Mouse (Mus musculus): ENCODE measurements around the gene Sncg. TPM values are rescaled to one million over a fixed set of nuclear protein-coding genes. Genes with fewer than 3 reads are reported as not detected.
"Not testable (repeated sequence)": the region's sequence is repeated elsewhere in the genome, so short reads cannot be mapped to it uniquely, and the experiment has no call there.

The Sncg gene
- polyA plus RNA-seq (2017; shearing (Covaris generic)): not detected

DNA sequence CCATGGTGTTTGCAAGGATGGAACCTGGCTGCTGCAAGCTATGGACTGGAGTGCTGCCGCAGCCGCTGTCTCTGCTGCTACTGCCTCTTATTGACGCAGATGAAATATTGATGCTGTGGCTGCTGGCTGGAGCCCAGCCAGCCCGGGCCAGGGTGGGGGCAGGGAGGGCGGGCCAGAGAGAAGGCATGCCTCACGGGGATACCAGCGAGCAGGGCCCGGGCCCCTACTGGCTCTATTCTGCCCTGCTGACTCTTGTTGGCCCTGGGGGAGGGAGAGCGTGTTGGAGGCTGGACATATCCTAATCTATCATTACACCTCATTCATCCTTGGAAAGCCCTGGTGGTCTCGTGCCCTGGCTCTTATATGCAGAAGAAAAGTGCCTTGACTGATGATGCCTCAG is at the start of gene Sncg:
Gene Sncg (minus strand): TSS at position 213 of the 400 bp plus-strand sequence.
- no peak for ATAC-seq

DNA sequence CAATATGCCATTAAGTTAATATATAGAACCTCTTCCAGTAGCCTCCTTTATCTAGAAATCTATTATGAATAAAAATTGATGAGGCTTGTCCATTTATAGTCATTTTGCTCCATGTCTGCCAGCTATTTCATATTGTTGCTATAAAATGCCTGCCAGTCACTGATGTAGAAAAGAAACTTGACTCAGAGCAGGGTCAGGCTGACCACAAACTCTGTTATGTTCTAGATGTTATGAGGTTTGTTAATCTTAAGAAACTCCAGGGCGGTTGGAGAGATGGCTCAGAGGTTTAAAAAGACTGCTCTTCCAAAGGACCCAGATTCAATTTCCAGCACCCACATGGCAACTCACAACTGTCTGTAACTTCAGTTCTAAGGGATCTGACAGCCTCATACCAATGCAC is 46.5 kb upstream of the Sncg start:
- ATAC-seq: no peak

GRCm38 (mm10) chr14:34417501-34417900 is 42.9 kb upstream of the Sncg start:
- no peak for ATAC-seq

DNA sequence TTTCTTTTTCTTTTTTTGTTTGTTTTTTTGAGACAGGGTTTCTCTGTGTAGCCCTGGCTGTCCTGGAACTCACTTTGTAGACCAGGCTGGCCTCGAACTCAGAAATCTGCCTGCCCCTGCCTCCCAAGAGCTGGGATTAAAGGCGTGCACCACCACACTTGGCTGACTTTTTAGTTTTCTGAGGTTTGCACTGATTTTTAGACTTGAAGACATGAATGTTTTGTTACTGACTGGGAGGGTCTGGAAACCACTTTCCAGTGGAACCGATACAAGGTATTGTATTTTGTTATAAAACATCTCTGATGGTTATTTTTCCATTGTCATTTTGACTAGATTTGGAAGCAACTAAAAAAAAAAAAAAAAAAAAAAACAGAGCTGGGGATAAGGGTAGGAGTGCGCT is 42.4 kb upstream of the Sncg start:
- ATAC-seq: not testable (repeated sequence)

DNA sequence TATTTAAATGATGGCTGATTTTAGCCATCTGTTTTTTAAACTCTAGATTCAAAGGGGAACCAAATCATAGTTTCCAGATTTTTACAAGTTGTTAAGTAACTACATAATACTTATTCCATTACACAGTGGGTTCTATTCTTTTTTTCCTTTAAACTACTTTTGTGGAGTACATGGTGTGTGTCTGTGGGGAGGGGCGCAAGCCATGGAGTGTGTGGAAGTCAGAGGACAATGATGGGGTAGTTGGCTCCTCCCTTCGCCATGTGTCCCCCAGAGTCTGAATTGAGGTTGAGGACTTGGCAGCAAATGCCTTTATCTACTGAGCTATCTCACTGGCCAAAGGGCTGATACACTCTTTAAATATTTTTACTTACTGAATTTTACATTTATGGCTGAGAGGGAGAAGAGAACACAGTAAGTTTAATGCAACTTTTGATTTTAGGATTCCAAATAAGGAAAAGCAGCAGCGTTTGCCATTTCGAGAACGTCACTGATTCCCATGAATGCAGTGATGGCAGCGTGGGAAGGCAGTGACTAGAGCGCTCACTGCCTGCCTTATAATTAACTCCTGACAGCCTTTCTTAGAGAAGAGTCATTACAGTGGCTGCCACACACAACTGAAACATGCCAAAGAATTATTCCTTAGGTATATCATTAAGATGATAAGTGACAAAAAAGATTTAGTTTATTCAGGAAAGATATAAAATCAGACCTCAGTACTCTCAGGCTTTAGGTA is 37.7 kb upstream of the Sncg start:
- ATAC-seq: no peak

DNA sequence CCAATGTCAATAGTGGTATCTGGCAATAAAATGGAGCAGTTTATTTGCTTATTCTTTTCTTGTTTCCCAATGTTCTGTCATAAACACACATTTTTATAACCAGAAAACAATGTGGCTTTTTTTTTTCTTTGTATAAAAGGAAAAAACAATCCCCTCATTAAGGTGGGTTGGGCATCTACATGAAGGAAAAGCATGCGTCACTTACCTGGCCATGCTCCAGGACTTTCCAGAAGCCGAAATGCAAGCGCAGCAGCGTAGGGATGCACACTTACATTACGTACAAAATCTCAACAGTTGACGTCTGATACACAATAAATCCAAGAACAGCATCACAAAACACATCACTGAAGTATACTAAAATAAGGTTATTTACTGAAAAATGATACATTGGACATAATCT is 36.1 kb upstream of the Sncg start:
- no peak for ATAC-seq

GRCm38 (mm10) chr14:34403424-34403823 is 28.8 kb upstream of the Sncg start:
- no peak for ATAC-seq

- ATAC-seq: no peak
Observed at GRCm38 (mm10) chr14:34402871-34403270, 28.3 kb upstream of the Sncg start.

DNA sequence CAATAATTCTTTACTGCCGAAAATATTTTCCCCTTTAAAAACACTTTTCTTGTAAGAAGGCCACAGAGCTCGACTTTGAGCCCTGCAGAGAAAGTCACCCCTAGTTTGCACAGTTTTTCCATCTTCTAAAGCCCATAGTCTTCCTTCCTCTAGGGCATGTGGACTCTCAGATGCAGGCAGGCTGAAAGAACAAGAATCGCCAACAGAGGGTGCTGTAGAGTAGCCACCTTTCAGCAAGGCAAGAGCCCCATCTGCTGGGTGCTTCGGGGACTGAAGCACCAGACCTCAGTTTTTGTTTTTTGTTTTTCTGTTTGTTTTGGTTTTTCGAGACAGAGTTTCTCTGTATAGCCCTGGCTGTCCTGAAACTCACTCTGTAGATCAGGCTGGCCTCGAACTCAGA is 26.5 kb upstream of the Sncg start:
- peak; percentile 82 for ATAC-seq

DNA sequence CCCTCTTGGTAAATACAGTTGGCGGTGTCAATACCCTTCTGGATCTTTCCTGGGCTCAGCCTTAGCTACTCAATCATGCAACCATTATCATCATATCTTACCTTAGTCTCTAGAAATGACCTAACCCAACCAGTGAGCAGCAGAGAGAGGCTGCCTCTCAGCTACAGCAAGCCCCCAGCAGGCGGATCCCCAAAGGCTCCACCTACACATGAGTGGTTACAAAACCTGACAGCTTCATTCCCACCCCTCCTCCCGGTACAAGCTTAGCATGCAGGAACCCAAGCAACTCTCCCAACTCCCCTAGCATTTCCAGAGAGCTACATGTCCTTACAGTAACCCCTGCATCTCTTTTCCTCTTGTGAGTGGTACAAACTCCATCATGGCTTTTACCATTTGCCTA is 25.4 kb upstream of the Sncg start:
- no peak for ATAC-seq

DNA sequence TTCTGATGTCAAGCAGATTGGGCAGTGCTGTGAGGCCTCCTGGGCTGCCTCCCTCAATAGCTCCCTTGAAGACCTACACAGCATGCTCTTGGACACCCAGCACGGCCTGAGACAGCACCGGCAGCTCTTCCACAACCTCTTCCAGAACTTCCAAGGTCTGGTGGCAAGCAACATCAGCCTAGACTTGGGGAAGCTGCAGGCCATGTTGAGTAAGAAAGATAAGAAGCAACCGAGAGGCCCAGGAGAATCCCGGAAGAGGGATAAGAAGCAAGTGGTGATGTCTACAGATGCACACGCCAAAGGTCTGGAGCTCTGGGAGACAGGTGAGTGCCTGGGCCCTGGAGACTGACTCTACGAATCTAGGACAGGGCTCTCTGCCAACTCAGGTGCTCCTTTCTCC is 24.7 kb upstream of the Sncg start:
- ATAC-seq: no peak

GRCm38 (mm10) chr14:34398901-34399300 is 24.3 kb upstream of the Sncg start:
- no peak for ATAC-seq

GRCm38 (mm10) chr14:34397871-34398270 is 23.3 kb upstream of the Sncg start:
- no peak for ATAC-seq

DNA sequence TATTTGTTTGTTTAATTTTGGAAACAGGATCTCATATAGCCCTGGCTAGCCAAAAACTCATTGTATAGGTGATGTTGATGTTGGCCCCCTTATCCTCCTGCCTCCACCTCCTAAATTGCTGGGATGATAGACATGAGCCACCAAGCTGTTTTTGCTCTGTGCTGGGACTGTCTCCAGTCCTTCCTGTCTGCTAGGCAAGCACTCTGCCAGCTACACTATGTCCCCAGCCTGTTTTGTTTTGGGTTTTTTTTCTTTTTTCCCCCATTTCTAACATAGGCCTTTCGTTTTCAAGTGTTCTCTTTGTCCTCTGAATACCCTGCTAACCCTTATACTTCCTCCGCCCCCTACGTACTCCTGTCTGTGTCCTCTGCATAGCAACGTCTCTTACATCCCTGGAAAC is 18.7 kb upstream of the Sncg start:
- ATAC-seq: no peak

DNA sequence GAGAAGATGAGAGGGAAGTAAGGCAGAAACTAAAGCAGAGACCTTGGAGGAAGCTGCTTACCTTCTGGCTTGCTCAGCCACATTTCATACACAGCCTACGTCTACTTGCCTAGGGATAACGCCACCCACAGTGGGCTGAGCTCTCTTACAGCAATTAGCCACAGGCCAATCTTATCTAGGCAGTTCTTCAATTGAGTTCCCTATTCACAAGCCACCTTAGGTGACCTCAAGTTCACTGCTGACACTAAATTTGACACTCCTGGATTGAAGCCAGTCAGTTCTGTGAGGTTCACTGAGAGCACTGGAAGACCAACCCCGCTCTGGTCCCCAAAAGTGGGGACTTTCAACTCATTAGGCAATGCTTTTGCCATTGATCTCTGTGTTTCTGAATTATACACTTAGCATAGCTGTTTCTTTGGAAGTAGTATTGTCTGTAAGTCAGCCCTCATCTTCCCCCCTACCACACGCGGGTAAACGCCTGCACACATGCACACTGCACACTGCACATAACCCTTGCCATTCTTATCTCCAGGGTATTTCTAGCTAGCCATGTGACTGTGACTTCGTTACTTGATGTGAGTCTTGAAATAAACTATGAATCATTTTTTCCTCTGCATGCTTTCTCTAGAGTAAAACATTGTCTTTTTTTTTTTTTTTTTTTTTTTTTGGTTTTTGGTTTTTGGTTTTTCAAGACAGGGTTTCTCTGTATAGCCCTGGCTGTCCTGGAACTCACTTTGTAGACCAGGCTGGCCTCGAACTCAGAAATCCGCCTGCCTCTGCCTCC is 8.5 kb upstream of the Sncg start:
- ATAC-seq: no peak

DNA sequence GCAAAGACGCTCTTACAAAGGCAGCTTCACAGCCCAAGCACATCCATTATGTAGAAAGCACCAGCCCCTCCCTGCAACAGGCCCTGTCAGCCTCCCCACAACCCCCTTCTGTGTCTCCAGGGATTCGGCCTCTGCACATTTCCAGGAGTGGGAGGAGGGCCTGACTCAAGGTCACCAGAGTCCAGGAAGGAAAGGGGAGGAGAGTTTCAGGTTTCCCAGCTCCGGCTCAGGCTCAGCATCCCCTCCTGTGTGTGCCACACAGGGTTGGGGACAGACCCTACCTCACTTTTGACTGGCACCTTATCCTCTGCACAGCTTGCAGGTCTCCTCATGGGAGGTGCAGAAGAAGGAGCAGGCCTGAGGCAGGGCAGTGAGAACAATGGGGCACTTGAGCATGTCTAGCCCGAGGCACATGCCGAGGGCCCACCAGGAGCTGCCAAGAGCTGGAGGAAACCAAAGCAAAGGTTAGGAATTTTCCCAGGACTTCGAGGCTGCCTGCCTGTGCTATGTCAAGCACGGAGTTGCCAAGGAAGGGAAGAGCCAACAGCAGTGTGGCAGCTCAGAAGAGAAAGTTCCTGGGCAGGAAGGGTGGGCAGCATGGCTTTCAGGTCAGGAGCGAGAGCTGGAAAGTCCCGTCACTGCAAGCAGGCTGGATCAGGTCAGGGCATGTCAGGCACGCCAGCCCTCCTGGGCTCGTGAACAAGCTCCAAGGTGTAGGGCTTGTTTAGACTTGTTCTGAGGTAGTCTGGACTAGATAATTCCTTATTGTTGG is 4.2 kb upstream of the Sncg start:
- no peak for ATAC-seq

- ATAC-seq: no peak
Observed at GRCm38 (mm10) chr14:34377121-34377520, 2.5 kb upstream of the Sncg start.

DNA sequence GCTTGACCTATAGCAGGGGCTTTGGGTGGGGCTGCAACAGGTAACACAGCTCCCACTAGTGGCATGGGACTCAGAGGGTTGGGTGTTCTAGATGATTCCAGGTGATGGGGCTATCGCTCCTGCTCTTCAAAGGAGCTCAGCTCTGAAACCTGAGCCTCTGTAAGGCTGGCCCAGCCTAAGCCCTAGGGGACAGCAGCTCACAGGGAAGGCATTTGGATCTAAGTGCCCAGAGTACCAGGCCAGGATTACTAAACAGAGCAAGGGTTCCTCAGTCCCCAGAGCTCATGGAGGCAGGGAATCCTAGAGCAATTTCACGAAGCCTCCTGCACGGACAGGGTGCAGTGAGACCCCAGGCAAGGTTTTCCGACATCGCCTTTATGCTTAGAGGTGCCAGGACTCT is 1.4 kb upstream of the Sncg start:
- no peak for ATAC-seq

DNA sequence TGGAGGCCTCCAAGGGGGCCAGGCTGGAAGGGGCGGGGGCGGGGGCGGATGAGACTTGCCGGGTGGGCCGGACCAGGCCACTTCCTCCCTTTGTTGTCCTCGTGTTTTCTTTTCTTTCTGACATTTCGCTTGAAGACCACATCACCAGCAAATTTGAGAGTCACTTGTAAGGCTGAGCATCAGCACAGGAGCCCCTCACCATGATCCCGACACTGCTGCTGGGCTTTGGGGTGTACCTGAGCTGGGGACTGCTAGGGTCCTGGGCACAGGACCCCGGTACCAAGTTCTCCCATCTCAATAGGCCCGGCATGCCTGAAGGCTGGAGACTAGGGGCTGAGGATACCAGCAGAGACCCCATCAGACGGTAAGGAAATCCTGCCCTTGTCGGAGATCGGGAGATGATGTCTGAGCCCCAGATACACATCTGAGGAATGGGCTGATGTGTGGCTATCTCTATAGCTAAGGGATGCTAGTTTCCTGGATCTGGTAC is 871 bp upstream of the Sncg start, which contains the start of gene Mmrn2:
Gene Mmrn2 (plus strand): TSS at position 51 of the 490 bp plus-strand sequence.
- no peak for ATAC-seq

- no peak for ATAC-seq
Observed at GRCm38 (mm10) chr14:34373581-34373980, 1.0 kb downstream of the Sncg start.

- no peak for ATAC-seq
Observed at GRCm38 (mm10) chr14:34372646-34373045, 1.9 kb downstream of the Sncg start.

GRCm38 (mm10) chr14:34371763-34372162 is 2.8 kb downstream of the Sncg start:
- ATAC-seq: no peak

DNA sequence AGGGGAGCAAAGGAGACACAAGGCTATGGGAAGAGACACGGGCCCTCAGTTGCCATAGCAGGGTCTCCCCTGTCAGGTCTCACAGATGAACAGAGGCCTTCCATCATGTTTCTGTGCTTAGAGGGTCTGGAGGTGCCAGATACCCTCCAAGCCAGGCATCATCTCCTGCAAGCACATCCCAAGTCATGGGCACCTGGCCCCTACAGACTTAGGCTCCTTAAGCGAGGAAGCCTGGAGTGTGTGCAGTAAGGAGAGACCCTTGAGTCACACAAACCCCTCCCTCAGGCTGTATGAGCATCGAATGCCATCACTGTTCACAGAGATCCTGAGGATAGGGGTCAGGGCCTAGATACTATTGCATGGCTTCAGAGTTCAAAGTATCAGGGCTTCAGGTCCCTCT is 3.7 kb downstream of the Sncg start:
- ATAC-seq: no peak

Measured in activated CD4-positive, CD25-positive, alpha-beta regulatory T cell, adult 4 months (primary cell).